Mouse (Mus musculus) CH12.LX (cell line): ENCODE measurements at regions not wholly inside any gene's neighbourhood (a gene's known extent, or its start where the extent isn't known, plus 50 kb on each side); places are given as distances from the start of the nearest gene placed in this dataset.

Experiments
- DNase-seq: peaks from one replicate; pipeline ENCODE4 v3.0.0-alpha.2; 2013; ENCODE audit errors: extremely low read depth
- H3K27ac ChIP-seq: 2 replicates; pipeline ENCODE4 v1.5.1; 2012; ENCODE audit warnings: low read depth, mild to moderate bottlenecking, control low read depth, moderate library complexity; ENCODE audit not compliant: insufficient read depth
- H3K27me3 ChIP-seq: replicated peaks from 2 replicates; pipeline ENCODE3; 2012; ENCODE audit warnings: inconsistent platforms
- H3K36me3 ChIP-seq, 2 experiments: replicated peaks in 1 of 2; 2 replicates each; pipeline versions ENCODE3 to v1.6.1; 2012; ENCODE audit warnings: inconsistent platforms in 1 of 2, low read length in 1 of 2, mild to moderate bottlenecking in 1 of 2, mixed read lengths in 1 of 2, moderate library complexity in 1 of 2; ENCODE audit not compliant: control insufficient read depth in 1 of 2, insufficient read depth in 1 of 2
- H3K4me1 ChIP-seq, 2 experiments: 2 replicates each; pipeline ENCODE4 v1.6.1; 2012; ENCODE audit warnings: inconsistent platforms in 1 of 2, moderate library complexity in 1 of 2; ENCODE audit not compliant: insufficient read depth in 2 of 2, control insufficient read depth in 1 of 2
- H3K4me2 ChIP-seq: 2 replicates; pipeline ENCODE4 v1.6.1; 2012; ENCODE audit warnings: low read depth, mild to moderate bottlenecking, control low read depth; ENCODE audit not compliant: poor library complexity, insufficient read depth, severe bottlenecking
- H3K4me3 ChIP-seq, 3 experiments: fragments of 150-350 bp in 1 of 3; sonication (generic) in 1 of 3; replicated peaks in 1 of 3; 2 replicates each; pipeline versions ENCODE3 to v1.5.1; 2011 to 2012; ENCODE audit warnings: low read depth in 2 of 3, low read length in 2 of 3, mild to moderate bottlenecking in 2 of 3, moderate library complexity in 2 of 3, control low read depth in 1 of 3, improper control_type of control experiment in 1 of 3, inconsistent platforms in 1 of 3, mixed read lengths in 1 of 3; ENCODE audit not compliant: poor library complexity in 1 of 3
- H3K79me2 ChIP-seq: replicated peaks from 2 replicates; pipeline ENCODE4 v1.6.1; 2012; ENCODE audit warnings: mild to moderate bottlenecking, moderate library complexity; ENCODE audit not compliant: control insufficient read depth, poor library complexity, insufficient read depth, severe bottlenecking; ENCODE audit errors: extremely low read depth
- H3K9ac ChIP-seq: 2 replicates; pipeline ENCODE4 v1.6.1; 2012; ENCODE audit warnings: low read depth, mild to moderate bottlenecking, control low read depth, moderate library complexity; ENCODE audit not compliant: insufficient read depth
- H3K9me3 ChIP-seq: replicated peaks from 2 replicates; pipeline ENCODE3; 2012; ENCODE audit warnings: low read length, inconsistent platforms, mixed read lengths
- BHLHE40 ChIP-seq: IDR thresholded peaks from 2 replicates; pipeline ENCODE4 v1.6.1; 2011; ENCODE audit warnings: mild to moderate bottlenecking, low read depth, low read length, improper control_type of control experiment
- CHD1 ChIP-seq: IDR thresholded peaks from 2 replicates; pipeline ENCODE4 v1.6.1; 2012; ENCODE audit warnings: low read depth, low read length, improper control_type of control experiment, inconsistent platforms
- CHD2 ChIP-seq: IDR thresholded peaks from 2 replicates; pipeline ENCODE4 v1.6.1; 2011; ENCODE audit warnings: low read length, improper control_type of control experiment
- CTCF ChIP-seq, 2 experiments: IDR thresholded peaks in 1 of 2; conservative IDR thresholded peaks in 1 of 2; 2 replicates each; pipeline ENCODE4 v1.5.1; 2011 to 2012; ENCODE audit warnings: low read depth in 2 of 2, low read length in 2 of 2, improper control_type of control experiment in 1 of 2, inconsistent platforms in 1 of 2, mild to moderate bottlenecking in 1 of 2, moderate library complexity in 1 of 2
- EP300 ChIP-seq: IDR thresholded peaks from 2 replicates; pipeline ENCODE4 v1.6.1; 2011; ENCODE audit warnings: low read length, improper control_type of control experiment
- ETS1 ChIP-seq: conservative IDR thresholded peaks from 2 replicates; pipeline ENCODE4 v1.6.1; 2012; ENCODE audit warnings: low read depth, mild to moderate bottlenecking, inconsistent platforms, low read length, improper control_type of control experiment, moderate library complexity
- GABPA ChIP-seq: IDR thresholded peaks from 2 replicates; pipeline ENCODE4 v1.6.1; 2012; ENCODE audit warnings: low read depth, low read length, improper control_type of control experiment, inconsistent platforms; ENCODE audit not compliant: insufficient replicate concordance
- HCFC1 ChIP-seq: IDR thresholded peaks from 2 replicates; pipeline ENCODE4 v1.6.1; 2012; ENCODE audit warnings: low read depth, mild to moderate bottlenecking, inconsistent platforms, low read length, improper control_type of control experiment
- JUN ChIP-seq: IDR thresholded peaks from 2 replicates; pipeline ENCODE4 v1.6.1; 2011; ENCODE audit warnings: low read depth, mild to moderate bottlenecking, low read length, improper control_type of control experiment, moderate library complexity; ENCODE audit not compliant: insufficient read depth
- KAT2A ChIP-seq: IDR thresholded peaks from 2 replicates; pipeline ENCODE4 v1.6.1; 2012; ENCODE audit warnings: low read length, improper control_type of control experiment, inconsistent platforms; ENCODE audit not compliant: insufficient replicate concordance
- MAFK ChIP-seq: IDR thresholded peaks from 2 replicates; pipeline ENCODE4 v1.6.1; 2011; ENCODE audit warnings: low read length, improper control_type of control experiment; ENCODE audit not compliant: insufficient replicate concordance
- MAZ ChIP-seq: IDR thresholded peaks from 2 replicates; pipeline ENCODE4 v1.6.1; 2012; ENCODE audit warnings: low read depth, mild to moderate bottlenecking, inconsistent platforms, low read length, improper control_type of control experiment, moderate library complexity
- MEF2A ChIP-seq: IDR thresholded peaks from 2 replicates; pipeline ENCODE4 v1.6.1; 2014; ENCODE audit warnings: low read depth, mild to moderate bottlenecking, inconsistent platforms, low read length, improper control_type of control experiment, borderline replicate concordance
- MYC ChIP-seq: IDR thresholded peaks from 2 replicates; pipeline ENCODE4 v1.6.1; 2011; ENCODE audit warnings: low read depth, mild to moderate bottlenecking, improper control_type of control experiment, low read length
- NELFE ChIP-seq: IDR thresholded peaks from 2 replicates; pipeline ENCODE4 v1.6.1; 2011; ENCODE audit warnings: low read depth, low read length, improper control_type of control experiment
- NRF1 ChIP-seq: IDR thresholded peaks from 2 replicates; pipeline ENCODE4 v1.6.1; 2014; ENCODE audit warnings: low read depth, mild to moderate bottlenecking, inconsistent platforms, low read length, improper control_type of control experiment, moderate library complexity
- PAX5 ChIP-seq: IDR thresholded peaks from 2 replicates; pipeline ENCODE4 v1.6.1; 2012; ENCODE audit warnings: low read length, inconsistent platforms, mixed read lengths
- POLR2AphosphoS2 ChIP-seq: IDR thresholded peaks from 2 replicates; pipeline ENCODE4 v1.6.1; 2011; ENCODE audit warnings: low read depth, low read length, improper control_type of control experiment
- RCOR1 ChIP-seq: conservative IDR thresholded peaks from 2 replicates; pipeline ENCODE4 v1.6.1; 2012; ENCODE audit warnings: low read depth, mild to moderate bottlenecking, inconsistent platforms, low read length, improper control_type of control experiment
- SIN3A ChIP-seq: IDR thresholded peaks from 2 replicates; pipeline ENCODE4 v1.6.1; 2012; ENCODE audit warnings: low read length, improper control_type of control experiment, inconsistent platforms
- SMC3 ChIP-seq: IDR thresholded peaks from 2 replicates; pipeline ENCODE4 v1.6.1; 2011; ENCODE audit warnings: low read depth, low read length, improper control_type of control experiment
- UBTF ChIP-seq: IDR thresholded peaks from 2 replicates; pipeline ENCODE4 v1.6.1; 2012; ENCODE audit warnings: low read depth, mild to moderate bottlenecking, inconsistent platforms, low read length, improper control_type of control experiment, moderate library complexity
- USF1 ChIP-seq: IDR thresholded peaks from 2 replicates; pipeline ENCODE4 v1.6.1; 2014; ENCODE audit warnings: low read depth, mild to moderate bottlenecking, inconsistent platforms, low read length, improper control_type of control experiment
- USF2 ChIP-seq: conservative IDR thresholded peaks from 2 replicates; pipeline ENCODE4 v1.6.1; 2011; ENCODE audit warnings: low read depth, low read length, improper control_type of control experiment
- ZKSCAN1 ChIP-seq: IDR thresholded peaks from 2 replicates; pipeline ENCODE4 v1.6.1; 2012; ENCODE audit warnings: low read depth, inconsistent platforms, low read length, improper control_type of control experiment, borderline replicate concordance
- ZMIZ1 ChIP-seq: IDR thresholded peaks from 2 replicates; pipeline ENCODE4 v1.6.1; 2012; ENCODE audit warnings: low read depth, mild to moderate bottlenecking, inconsistent platforms, low read length, improper control_type of control experiment
- ZNF384 ChIP-seq: IDR thresholded peaks from 2 replicates; pipeline ENCODE4 v1.6.1; 2012; ENCODE audit warnings: low read depth, low read length, improper control_type of control experiment, inconsistent platforms
- dilution Hi-C: fragments of 300-500 bp; cut with MboI; formaldehyde crosslinking; loops from 2 replicates; pipeline ENCODE4 v1.14.3; 2020; ENCODE audit warnings: low sequenced_read_pairs; ENCODE audit not compliant: extremely low pct_unique_long_range_greater_than_20kb, extremely low pct_ligation_motif_present
- in situ Hi-C: fragments of 300-500 bp; cut with MboI; formaldehyde crosslinking; loops from 3 replicates; pipeline ENCODE4 v1.14.3; 2019; ENCODE audit warnings: low sequenced_read_pairs, low pct_ligation_motif_present, low pct_unique_long_range_greater_than_20kb, mixed read lengths

DNA sequence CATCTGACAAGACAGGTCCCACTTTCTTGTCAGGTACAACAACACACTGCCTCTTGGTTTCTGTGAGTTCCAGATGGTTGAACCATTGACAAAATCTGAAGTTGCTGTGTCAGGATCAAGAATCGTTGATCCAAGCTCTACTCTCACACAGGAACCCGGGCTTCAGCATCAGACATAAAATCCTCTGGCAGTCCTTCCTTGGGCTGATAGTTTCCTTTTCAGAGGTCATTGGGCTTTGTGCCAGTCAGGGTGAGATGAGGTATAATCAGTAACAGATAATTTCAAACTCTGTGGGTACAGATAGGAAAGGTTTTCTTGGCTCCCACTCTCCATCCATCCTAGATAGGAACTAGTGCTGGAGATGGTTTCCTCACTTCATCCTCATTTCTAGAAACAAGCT is 649.5 kb downstream of the Defb40 start:
- Histone ChIP-seq H3K27ac (no peak overlapping the region), H3K36me3 (no peaks in the 10 kb centered on the region), H3K4me3 (no peak overlapping the region), H3K4me1 (no peaks in the 10 kb centered on the region), H3K79me2 (no peaks in the 10 kb centered on the region), H3K27me3 (peaks cover 14% of the 10 kb centered on the region), H3K9ac (no peak overlapping the region), H3K9me3 (no peaks in the 10 kb centered on the region), H3K4me2 (no peak overlapping the region)
- DNase-seq = no peak
- TF ChIP-seq RCOR1 (no peak), MYC (no peak), BHLHE40 (no peak), MAZ (no peak), CHD1 (no peak), ZNF384 (no peak), EP300 (no peak), SMC3 (no peak), GABPA (no peak), MEF2A (no peak), ETS1 (no peak), USF2 (no peak)
- dilution Hi-C loops = no loop called here
- in situ Hi-C loops = no loop called here

- dilution Hi-C loops (no loop called here), in situ Hi-C loops (no loop called here)
- H3K4me2 ChIP-seq = no peak overlapping the region
- H3K27ac ChIP-seq = no peak overlapping the region
- H3K27me3 ChIP-seq = peaks cover 6% of the 10 kb centered on the region
- H3K36me3 ChIP-seq = no peaks in the 10 kb centered on the region
- TF ChIP-seq CTCF (conservative IDR thresholded peaks at IDR 0.05 in 1 of 2, IDR thresholded peaks at IDR 0.05 in 1 of 2; ENCODE audit: low read depth in 2 of 2, low read length in 2 of 2) (no peak), CHD2 (no peak), JUN (no peak), ZNF384 (no peak), ZMIZ1 (no peak), USF1 (no peak), POLR2AphosphoS2 (no peak), KAT2A (no peak), SMC3 (no peak), HCFC1 (no peak), UBTF (no peak), NRF1 (no peak), MAFK (no peak), MYC (no peak), PAX5 (no peak), GABPA (no peak), SIN3A (no peak), NELFE (no peak), USF2 (no peak), ZKSCAN1 (no peak)
- no peak for DNase-seq
- H3K9ac ChIP-seq = no peak overlapping the region
- peaks cover 2% of the 10 kb centered on the region for H3K9me3 ChIP-seq
- no peaks in the 10 kb centered on the region for H3K4me1 ChIP-seq
- H3K79me2 ChIP-seq = no peaks in the 10 kb centered on the region
- H3K4me3 ChIP-seq = no peak overlapping the region
These were observed 661.6 kb downstream of the Defb40 start for GRCm38 (mm10) chr8:18316488-18316887.
